Mouse (Mus musculus) effector memory CD4-positive, alpha-beta T cell, adult 7 months (primary cell): ENCODE results near the gene Rab35. TPM values are rescaled to one million over a fixed set of nuclear protein-coding genes. Genes with fewer than 3 reads are reported as not detected.

Source experiments
- polyA plus RNA-seq: library from polyadenylated mRNA; unstranded; fragments of 100-300 nt; shearing (Covaris generic); gene quantifications from one replicate; pipeline ENCODE4 v1.2.1, GENCODE M21; 2017

Gene Rab35
- 15.8 TPM for polyA plus RNA-seq

GRCm38 (mm10) chr5:115631505-115632357 lies at the start of gene Rab35:
Gene Rab35 (plus strand): TSS chr5:115631908.

Other genes starting within 250 kb of the Rab35 start
- gene Msi1, start 202.3 kb upstream of the Rab35 start, polyA plus RNA-seq: 0.27 TPM
- gene Pla2g1b, start 165.6 kb upstream of the Rab35 start, polyA plus RNA-seq: not detected
- gene Sirt4, start 147.2 kb upstream of the Rab35 start, polyA plus RNA-seq: 14.3 TPM
- gene Pxn, start 125.2 kb upstream of the Rab35 start, polyA plus RNA-seq: 64.8 TPM
- gene Rplp0, start 72.4 kb upstream of the Rab35 start, polyA plus RNA-seq: 2,084 TPM
- 51.8 TPM for gene Gcn1l1, start 66.7 kb upstream of the Rab35 start, polyA plus RNA-seq
- 64.4 TPM for gene Bicdl1, start 99.7 kb downstream of the Rab35 start, polyA plus RNA-seq
- gene Cit, start 213.4 kb downstream of the Rab35 start, polyA plus RNA-seq: 4.7 TPM